Mouse (Mus musculus) kidney, embryonic 15.5 days (tissue): ENCODE data around the gene Pfkfb2. TPM values are rescaled to one million over a fixed set of nuclear protein-coding genes. Genes with fewer than 3 reads are reported as not detected.

Source experiments
- ATAC-seq: fragments of 200-750 bp; cut with Nextera tagmentation; replicated peaks from 2 replicates; pipeline ENCODE4 v1.8.0; 2017; ENCODE audit warnings: moderate TSS enrichment; ENCODE audit not compliant: low FRiP score
- H3K27ac ChIP-seq: fragments of 300-500 bp; sonication (generic); 2 replicates; pipeline ENCODE4 v1.5.1; 2015; ENCODE audit warnings: mild to moderate bottlenecking, inconsistent platforms
- H3K27me3 ChIP-seq: fragments of 300-500 bp; sonication (generic); 2 replicates; pipeline ENCODE4 v1.6.1; 2015; ENCODE audit warnings: inconsistent platforms
- H3K36me3 ChIP-seq: fragments of 300-500 bp; sonication (generic); 2 replicates; pipeline ENCODE4 v1.6.1; 2015; ENCODE audit warnings: inconsistent platforms
- H3K4me1 ChIP-seq: fragments of 300-500 bp; sonication (generic); 2 replicates; pipeline ENCODE4 v1.6.1; 2015; ENCODE audit warnings: inconsistent platforms
- H3K4me2 ChIP-seq: fragments of 300-500 bp; sonication (generic); 2 replicates; pipeline ENCODE4 v1.6.1; 2015; ENCODE audit warnings: moderate library complexity, mild to moderate bottlenecking, inconsistent platforms
- H3K4me3 ChIP-seq: fragments of 300-500 bp; sonication (generic); replicated peaks from 2 replicates; pipeline ENCODE4 v1.5.1; 2015; ENCODE audit warnings: mild to moderate bottlenecking, inconsistent platforms
- H3K9ac ChIP-seq: fragments of 300-500 bp; sonication (generic); 2 replicates; pipeline ENCODE4 v1.6.1; 2015; ENCODE audit warnings: mild to moderate bottlenecking, inconsistent platforms
- H3K9me3 ChIP-seq: fragments of 300-500 bp; sonication (generic); replicated peaks from 2 replicates; pipeline ENCODE4 v1.6.1; 2016; ENCODE audit warnings: inconsistent platforms
- WGBS: fragments of 180-500 bp; shearing (Covaris S2); methylation state at CpG from one replicate; pipeline ENCODE4 v1.1.7; 2015; ENCODE audit warnings: mixed read lengths; 5-methylcytosine and 5-hydroxymethylcytosine counted together
- polyA plus RNA-seq: library from polyadenylated mRNA; unstranded; fragments of >200 nt; fragmentation: Nextera tagmentation; extraction: Ambion mirVana; gene quantifications from 2 replicates; pipeline ENCODE4 v1.2.1, GENCODE M21; 2015

Gene Pfkfb2
- polyA plus RNA-seq, 1 experiment from 2014 or later, result 8.2 TPM

DNA sequence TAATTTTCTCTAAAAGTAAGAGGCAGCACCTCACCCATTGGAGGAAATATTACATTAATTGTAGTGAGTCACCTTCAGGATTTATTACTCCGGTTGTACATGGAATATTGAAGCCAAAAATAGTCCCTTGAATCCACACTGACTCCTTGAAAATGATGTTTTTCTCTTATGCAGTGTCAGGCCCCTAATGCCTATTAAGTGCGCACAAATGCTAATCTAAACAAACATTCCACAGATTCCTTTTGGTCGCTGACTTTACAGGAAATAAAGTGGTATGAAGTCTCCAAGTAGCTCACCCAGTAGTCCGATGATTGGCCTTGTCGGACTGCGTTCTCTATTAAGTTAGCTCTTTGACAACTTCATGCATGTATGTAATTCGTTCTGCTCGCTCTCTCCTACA, 5.8 kb upstream of the Pfkfb2 start:
- no peaks in the 10 kb centered on the region for H3K27me3 ChIP-seq
- H3K4me1 ChIP-seq, result peaks cover 41% of the 10 kb centered on the region
- peak overlapping the region; percentile 86 for H3K27ac ChIP-seq
- H3K9me3 ChIP-seq, result no peaks in the 10 kb centered on the region
- 64% methylated on average over 8 of the region's 8 CpGs for WGBS
- H3K36me3 ChIP-seq, result no peaks in the 10 kb centered on the region
- no peak for ATAC-seq
- no peak overlapping the region for H3K9ac ChIP-seq
- peak overlapping the region; percentile 53 for H3K4me2 ChIP-seq
- no peak overlapping the region for H3K4me3 ChIP-seq

DNA sequence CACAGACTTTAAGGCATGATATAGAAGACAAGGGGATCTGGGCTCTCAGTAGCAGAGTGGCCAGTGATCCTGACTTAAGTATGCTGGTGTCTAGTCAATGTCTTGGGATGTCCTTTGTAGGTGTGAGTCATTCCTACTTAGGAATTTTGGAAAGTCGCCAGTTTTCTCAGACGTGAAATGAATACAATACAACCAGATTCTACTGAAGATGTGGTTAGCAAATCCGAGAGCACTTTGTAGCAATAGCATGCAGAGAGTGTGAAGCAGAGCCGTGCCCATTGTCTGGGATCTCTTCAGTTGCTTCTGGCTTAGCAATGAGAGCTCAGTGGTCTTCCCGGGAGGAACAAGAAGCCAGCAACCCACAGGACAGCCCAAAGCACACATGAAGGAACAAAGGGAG, 5.4 kb upstream of the Pfkfb2 start:
- Histone ChIP-seq H3K36me3 (no peaks in the 10 kb centered on the region), H3K27ac (peak overlapping the region; percentile 86), H3K4me1 (peaks cover 41% of the 10 kb centered on the region), H3K4me3 (no peak overlapping the region), H3K9me3 (no peaks in the 10 kb centered on the region), H3K27me3 (no peaks in the 10 kb centered on the region), H3K9ac (no peak overlapping the region), H3K4me2 (peak overlapping the region; percentile 53)
- no peak for ATAC-seq
- 71% methylated on average over 5 of the region's 5 CpGs for WGBS

DNA sequence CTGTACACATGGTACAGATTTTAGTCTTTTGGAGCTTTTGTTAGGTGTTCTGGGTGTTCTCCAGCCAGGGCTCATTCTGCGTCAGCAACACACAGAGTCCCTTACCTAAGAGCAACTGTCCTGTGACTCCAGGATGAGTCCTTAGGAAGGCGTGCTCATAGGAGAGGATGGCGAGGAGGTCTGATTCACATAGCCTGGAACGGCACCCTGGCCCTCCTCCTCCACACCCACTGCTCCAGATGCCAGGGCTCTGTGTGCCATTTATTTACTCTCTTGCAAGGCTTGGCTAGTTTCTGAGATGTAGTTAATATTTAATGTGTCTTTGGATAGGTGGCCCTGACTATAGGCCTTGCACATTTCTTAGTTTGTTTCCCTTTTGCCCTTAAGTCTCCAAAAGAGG, 4.6 kb upstream of the Pfkfb2 start:
- Histone ChIP-seq H3K27ac (peak overlapping the region; percentile 86), H3K27me3 (no peaks in the 10 kb centered on the region), H3K4me1 (peaks cover 41% of the 10 kb centered on the region), H3K9me3 (no peaks in the 10 kb centered on the region), H3K9ac (no peak overlapping the region), H3K4me3 (peak overlapping the region; percentile 16; the same call in 1 of the 2 replicates), H3K4me2 (peak overlapping the region; percentile 53), H3K36me3 (no peaks in the 10 kb centered on the region)
- 62% methylated on average over 4 of the region's 4 CpGs for WGBS
- ATAC-seq, result peak; percentile 61

DNA sequence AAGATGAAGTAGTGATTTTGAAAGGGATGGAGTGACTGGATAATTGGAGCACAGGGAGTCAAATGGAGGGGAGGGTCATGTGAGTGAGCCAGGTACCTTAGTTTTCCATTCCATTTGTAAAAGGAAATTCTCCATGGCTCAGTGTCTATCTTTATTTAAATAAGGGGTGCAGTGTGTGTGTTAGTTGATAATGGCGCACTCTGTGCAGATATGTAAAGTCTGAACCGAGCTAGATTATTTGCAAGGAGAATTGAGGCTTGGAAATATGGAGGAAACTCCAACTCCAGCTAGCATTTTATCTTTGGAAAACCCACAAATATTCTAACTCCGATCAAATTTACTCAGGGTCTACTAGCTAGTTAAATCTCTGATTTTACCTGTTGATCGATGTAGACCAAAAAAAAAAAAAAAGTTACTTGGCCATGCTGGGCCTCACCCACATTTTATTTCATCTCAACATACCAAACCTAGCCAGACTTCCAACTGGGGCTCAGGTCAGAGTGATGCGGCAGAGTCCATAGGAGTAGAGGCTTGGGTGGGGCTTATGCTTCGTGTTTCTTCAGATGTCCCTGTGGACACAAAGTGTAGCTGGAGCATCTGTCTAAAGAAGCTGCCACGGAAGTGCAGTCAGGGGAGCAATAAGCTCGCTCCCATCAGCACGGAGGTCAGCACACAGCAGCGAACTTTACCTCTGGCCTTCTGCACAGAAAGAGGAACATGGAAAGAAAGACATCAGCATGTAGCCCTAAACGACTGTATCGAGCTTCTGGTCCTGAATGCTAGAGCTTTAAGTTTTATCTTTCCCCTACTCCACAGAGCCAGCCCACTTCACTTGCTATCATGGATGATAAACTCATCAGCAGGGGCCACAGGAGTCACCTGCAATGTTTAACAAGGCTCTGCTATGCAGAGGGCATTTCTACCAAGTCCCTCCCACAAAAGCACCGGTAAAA, 3.9 kb upstream of the Pfkfb2 start:
- peak overlapping the region; percentile 37 for H3K4me3 ChIP-seq
- H3K4me1 ChIP-seq, result peaks cover 41% of the 10 kb centered on the region
- H3K9me3 ChIP-seq, result no peaks in the 10 kb centered on the region
- peak overlapping the region; percentile 86 for H3K27ac ChIP-seq
- WGBS, result 81% methylated on average over 13 of the region's 13 CpGs
- peak overlapping the region; percentile 53 for H3K4me2 ChIP-seq
- peak; percentile 12 for ATAC-seq
- H3K9ac ChIP-seq, result no peak overlapping the region
- H3K27me3 ChIP-seq, result no peaks in the 10 kb centered on the region
- H3K36me3 ChIP-seq, result no peaks in the 10 kb centered on the region

DNA sequence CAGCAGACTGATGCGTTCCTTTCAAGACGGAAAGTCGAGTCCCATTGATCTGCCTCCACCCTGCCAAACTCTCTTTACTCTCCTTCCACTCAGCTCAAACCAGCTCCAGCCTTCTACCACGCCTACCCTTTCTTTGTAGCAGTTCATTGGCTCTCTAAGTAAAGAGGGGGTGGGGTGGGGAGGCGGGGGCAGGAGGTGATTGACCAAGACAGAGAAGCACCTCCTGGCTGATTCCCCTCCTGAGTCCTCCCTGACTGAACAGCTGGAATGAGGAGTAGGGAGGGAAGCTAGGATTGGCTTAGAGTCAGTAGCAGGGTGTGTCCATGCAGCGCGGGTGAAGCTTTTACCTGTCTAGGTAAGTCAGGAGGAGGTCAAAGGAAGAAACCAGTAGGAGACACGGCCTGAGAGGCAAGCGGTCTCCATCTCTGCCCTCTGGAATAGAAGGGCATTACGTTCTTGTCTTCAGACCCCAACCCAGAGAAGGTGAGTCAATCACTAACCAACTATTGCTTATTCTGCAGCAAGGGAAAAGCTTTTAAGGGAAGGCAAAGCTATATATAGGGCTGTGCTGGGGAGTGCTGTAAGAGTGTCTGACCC, 2.8 kb upstream of the Pfkfb2 start, which contains the start of gene AA986860:
Gene AA986860, plus strand, starts transcription at position 236 of the 597 bp plus-strand sequence.
- H3K4me1 ChIP-seq, result peaks cover 35% of the 10 kb centered on the region
- no peaks in the 10 kb centered on the region for H3K9me3 ChIP-seq
- peak within 1 kb of the TSS; percentile 86 for H3K27ac ChIP-seq
- no peaks in the 10 kb centered on the region for H3K27me3 ChIP-seq
- peak; percentile 94 for ATAC-seq
- WGBS, result 7% methylated on average over 10 of the region's 10 CpGs
- peak within 1 kb of the TSS; percentile 53 for H3K4me2 ChIP-seq
- H3K9ac ChIP-seq, result no peak within 1 kb of the TSS
- no peaks in the 10 kb centered on the region for H3K36me3 ChIP-seq
- H3K4me3 ChIP-seq, result peak within 1 kb of the TSS; percentile 37

DNA sequence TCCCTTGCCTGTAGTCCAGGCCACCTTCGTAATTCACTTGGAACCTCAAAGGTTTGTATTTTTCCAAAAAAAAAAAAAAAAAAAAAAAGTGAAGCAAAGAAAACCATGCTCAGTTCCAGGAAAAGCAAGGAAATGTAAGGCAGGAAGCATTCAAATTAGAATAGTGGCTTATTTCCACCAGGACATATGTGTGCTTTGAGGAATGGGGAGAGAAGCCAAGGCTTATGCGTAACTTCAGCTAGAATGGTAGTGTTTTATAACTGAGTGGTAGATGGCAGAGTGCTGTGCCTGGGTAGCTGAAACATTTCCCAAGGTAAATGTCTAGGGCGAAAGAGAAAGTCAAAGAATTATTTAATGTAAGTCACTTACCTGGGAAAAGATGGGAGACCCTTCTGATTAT, 345 bp downstream of the Pfkfb2 start:
- WGBS, result 89% methylated on average over 3 of the region's 3 CpGs
- peaks cover 17% of the 10 kb centered on the region for H3K4me1 ChIP-seq
- no peak overlapping the region for H3K27ac ChIP-seq
- no peaks in the 10 kb centered on the region for H3K27me3 ChIP-seq
- H3K36me3 ChIP-seq, result no peaks in the 10 kb centered on the region
- H3K9ac ChIP-seq, result no peak overlapping the region
- no peaks in the 10 kb centered on the region for H3K9me3 ChIP-seq
- no peak overlapping the region for H3K4me3 ChIP-seq
- H3K4me2 ChIP-seq, result no peak overlapping the region
- ATAC-seq, result no peak

DNA sequence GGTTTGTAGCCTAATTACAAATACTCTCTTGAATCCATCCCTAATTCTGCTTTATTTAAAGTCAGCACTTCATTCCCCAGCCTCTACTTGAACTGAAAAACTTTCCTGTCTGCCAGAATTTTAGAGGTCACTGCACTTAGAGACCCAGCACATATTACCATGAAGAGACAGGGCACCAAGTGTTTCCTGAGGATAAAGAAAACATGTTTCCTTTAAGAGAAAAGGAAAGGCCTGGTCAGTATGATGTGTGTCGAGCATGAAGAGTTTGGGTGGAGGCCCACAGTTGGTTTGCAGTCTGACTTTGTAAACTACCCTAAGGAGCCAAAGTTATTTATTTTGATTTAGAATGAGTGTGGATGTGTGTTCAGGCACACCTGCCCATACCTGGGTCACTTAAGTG, 983 bp downstream of the Pfkfb2 start:
- Histone ChIP-seq H3K27ac (no peak overlapping the region), H3K36me3 (no peaks in the 10 kb centered on the region), H3K9me3 (no peaks in the 10 kb centered on the region), H3K4me2 (no peak overlapping the region), H3K27me3 (no peaks in the 10 kb centered on the region), H3K9ac (no peak overlapping the region), H3K4me3 (no peak overlapping the region), H3K4me1 (peaks cover 12% of the 10 kb centered on the region)
- no peak for ATAC-seq
- WGBS, result 73% methylated on average over 1 of the region's 1 CpGs

DNA sequence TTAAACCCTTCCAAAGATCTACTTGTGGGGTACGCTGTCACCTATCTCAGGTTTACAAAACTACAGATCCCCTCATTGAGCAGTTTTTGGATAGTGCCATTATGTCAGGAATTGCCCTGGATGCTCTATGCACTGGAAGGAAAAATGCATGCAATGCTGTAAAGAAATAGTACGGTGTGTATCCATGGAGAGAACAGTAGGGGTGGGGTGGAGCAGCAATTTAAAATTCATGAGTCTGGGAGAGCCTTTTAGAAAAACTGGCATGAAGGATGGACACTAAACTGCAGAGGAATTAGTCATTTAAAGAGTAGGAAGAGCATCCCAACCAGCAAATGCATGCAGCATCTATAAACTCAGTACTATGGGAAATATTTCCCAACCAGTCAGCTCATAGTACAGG, 2.7 kb downstream of the Pfkfb2 start:
- WGBS, result 88% methylated on average over 2 of the region's 2 CpGs
- ATAC-seq, result no peak
- H3K4me3 ChIP-seq, result no peak overlapping the region

DNA sequence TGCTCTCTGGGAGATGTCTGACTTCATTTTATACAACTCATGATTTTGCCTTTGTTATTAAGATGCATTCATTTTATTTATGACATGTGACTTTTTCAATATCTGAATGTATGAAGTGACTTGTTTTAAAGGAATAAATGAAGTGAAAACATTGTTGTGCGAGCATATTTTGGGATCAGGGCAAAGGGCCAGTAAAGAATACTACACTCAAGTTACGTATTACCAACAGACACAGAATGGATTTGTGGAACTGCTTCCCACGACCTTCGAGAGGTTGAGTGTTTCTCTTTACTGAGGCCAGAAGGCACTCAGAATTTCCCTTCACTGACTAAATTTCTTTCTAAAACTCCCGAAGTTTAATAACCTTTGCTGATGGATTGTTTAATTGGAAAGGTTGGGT, 4.8 kb downstream of the Pfkfb2 start:
- WGBS, result 83% methylated on average over 5 of the region's 5 CpGs
- no peak for ATAC-seq

More for the DNA sequence above, 2.7 kb downstream of the Pfkfb2 start:
- Histone ChIP-seq H3K4me1 (peaks cover 2% of the 10 kb centered on the region; the same call in 1 of the 2 replicates), H3K4me2 (no peak overlapping the region), H3K27me3 (no peaks in the 10 kb centered on the region), H3K27ac (no peak overlapping the region), H3K9me3 (no peaks in the 10 kb centered on the region), H3K36me3 (no peaks in the 10 kb centered on the region), H3K9ac (no peak overlapping the region)

DNA sequence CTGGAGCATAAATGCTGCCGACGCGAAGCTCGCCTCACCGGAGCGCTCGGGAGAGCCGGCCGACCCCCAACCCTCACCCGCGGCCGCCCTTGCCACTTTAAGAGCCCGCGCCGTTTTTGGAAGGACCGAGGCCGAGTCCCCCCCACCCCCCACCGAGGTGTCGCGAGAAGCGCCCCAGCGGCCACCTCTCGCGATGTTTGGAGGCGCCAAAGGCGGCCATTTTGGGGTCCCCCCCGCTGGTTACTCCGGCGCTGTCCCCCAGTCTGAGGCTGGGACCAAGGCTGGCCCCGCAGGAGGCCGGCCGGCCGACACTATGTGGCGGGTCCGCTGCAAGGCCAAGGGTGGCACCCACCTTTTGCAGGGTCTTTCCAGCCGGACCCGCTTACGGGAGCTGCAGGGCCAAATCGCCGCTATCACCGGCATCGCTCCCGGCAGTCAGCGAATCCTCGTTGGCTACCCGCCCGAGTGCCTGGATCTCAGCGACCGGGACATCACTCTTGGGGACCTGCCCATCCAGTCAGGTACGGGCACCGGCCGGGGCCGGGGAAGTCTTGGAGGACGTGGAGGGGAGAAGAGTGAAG, 11.7 kb downstream of the Pfkfb2 start, which contains the start of gene Yod1:
Gene Yod1, plus strand, starts transcription at position 37 of the 581 bp plus-strand sequence.
- peak within 1 kb of the TSS; percentile 94 for H3K4me2 ChIP-seq
- peak within 1 kb of the TSS; percentile 89 for H3K27ac ChIP-seq
- ATAC-seq, result peak; percentile 81
- peak within 1 kb of the TSS; percentile 94 for H3K9ac ChIP-seq
- H3K4me3 ChIP-seq, result peak within 1 kb of the TSS; percentile 87
- H3K36me3 ChIP-seq, result peaks cover 7% of the 10 kb centered on the region
- no peaks in the 10 kb centered on the region for H3K9me3 ChIP-seq
- under 1% methylated on average over 54 of the region's 54 CpGs for WGBS
- no peaks in the 10 kb centered on the region for H3K27me3 ChIP-seq
- peaks cover 10% of the 10 kb centered on the region for H3K4me1 ChIP-seq

More for the DNA sequence above, 4.8 kb downstream of the Pfkfb2 start:
- H3K9ac ChIP-seq, result no peak overlapping the region
- no peak overlapping the region for H3K4me3 ChIP-seq
- H3K27me3 ChIP-seq, result no peaks in the 10 kb centered on the region
- 0 out of 2 replicates have a peak, but pooled peaks cover 2% of the 10 kb centered on the region for H3K4me1 ChIP-seq
- H3K27ac ChIP-seq, result no peak overlapping the region
- H3K36me3 ChIP-seq, result peaks cover 4% of the 10 kb centered on the region
- H3K9me3 ChIP-seq, result no peaks in the 10 kb centered on the region
- no peak overlapping the region for H3K4me2 ChIP-seq

DNA sequence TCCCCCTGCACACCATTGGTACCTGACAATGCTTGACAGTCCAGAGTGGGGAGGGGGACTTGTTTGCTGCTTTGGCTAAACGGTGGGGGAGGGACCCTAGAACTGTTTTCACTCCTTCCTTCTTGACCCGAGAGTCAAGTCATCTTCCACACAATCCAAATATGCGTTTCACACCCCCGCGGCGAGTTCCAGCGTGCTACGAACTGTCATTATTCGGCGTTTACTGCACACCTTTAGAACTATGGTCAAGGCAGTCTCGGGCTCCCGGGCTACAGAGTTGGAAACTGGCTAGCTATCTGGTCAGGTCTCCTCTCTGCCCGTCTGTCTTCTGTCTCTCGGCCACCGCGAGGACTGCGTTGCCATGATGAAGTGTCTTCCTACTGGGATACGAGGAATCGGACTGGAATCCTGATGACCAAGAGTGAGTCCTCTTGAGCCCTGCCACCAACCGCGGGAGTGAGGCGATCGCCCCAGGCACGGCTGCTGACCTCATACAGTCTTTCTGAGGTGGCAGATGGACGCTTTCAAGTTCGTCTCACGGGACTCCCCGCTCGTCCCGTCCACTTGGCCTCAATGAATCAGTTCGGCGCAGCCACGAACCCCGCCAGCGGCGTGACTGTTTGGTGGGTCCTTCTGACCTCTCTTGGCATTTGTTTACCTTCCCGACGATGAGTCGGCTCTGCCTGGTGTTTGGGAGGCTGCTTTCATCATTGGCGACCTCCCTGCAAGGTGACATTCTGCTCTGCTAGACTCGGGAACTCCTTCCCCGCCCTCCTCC, 12.4 kb downstream of the Pfkfb2 start:
- ATAC-seq, result peak; percentile 16
- WGBS, result under 1% methylated on average over 42 of the region's 42 CpGs
- H3K4me2 ChIP-seq, result peak overlapping the region; percentile 94
- peaks cover 7% of the 10 kb centered on the region for H3K36me3 ChIP-seq
- peak overlapping the region; percentile 94 for H3K9ac ChIP-seq
- no peaks in the 10 kb centered on the region for H3K27me3 ChIP-seq
- peak overlapping the region; percentile 87 for H3K4me3 ChIP-seq
- no peaks in the 10 kb centered on the region for H3K9me3 ChIP-seq
- H3K4me1 ChIP-seq, result peaks cover 10% of the 10 kb centered on the region
- H3K27ac ChIP-seq, result peak overlapping the region; percentile 89
